Mouse (Mus musculus) adrenal gland, postnatal 4 days (tissue): ENCODE measurements at regions not wholly inside any gene's neighbourhood (a gene's known extent, or its start where the extent isn't known, plus 50 kb on each side); places are given as distances from the start of the nearest gene placed in this dataset.

ENCODE experiments used
- DNase-seq, 2 experiments: peaks; one replicate each; pipeline ENCODE4 v3.0.0; 2021 to 2022; ENCODE audit warnings: low spot score in 2 of 2, mixed read lengths in 2 of 2

- DNase-seq: no peak
These were observed 218.3 kb downstream of the Myo1b start for GRCm38 (mm10) chr1:51697265-51698192.

- no peak for DNase-seq
These were observed 218.2 kb upstream of the Nabp1 start for GRCm38 (mm10) chr1:51696471-51696870.

GRCm38 (mm10) chr1:51690878-51691277 lies 212.7 kb upstream of the Nabp1 start:
- no peak for DNase-seq

- DNase-seq: no peak
These were observed 211.4 kb upstream of the Nabp1 start for GRCm38 (mm10) chr1:51689461-51690223.

GRCm38 (mm10) chr1:51688946-51689345 lies 210.7 kb upstream of the Nabp1 start:
- DNase-seq: no peak

GRCm38 (mm10) chr1:51688224-51688545 lies 210.0 kb upstream of the Nabp1 start:
- DNase-seq: no peak

GRCm38 (mm10) chr1:51687484-51688223 lies 209.4 kb upstream of the Nabp1 start:
- DNase-seq: no peak

- DNase-seq: no peak
These were observed 208.5 kb upstream of the Nabp1 start for GRCm38 (mm10) chr1:51686759-51687158.

- DNase-seq: no peak
These were observed 204.0 kb upstream of the Nabp1 start for GRCm38 (mm10) chr1:51682273-51682672.

- no peak for DNase-seq
These were observed 203.6 kb upstream of the Nabp1 start for GRCm38 (mm10) chr1:51681872-51682271.

GRCm38 (mm10) chr1:51680725-51681124 lies 202.5 kb upstream of the Nabp1 start:
- no peak for DNase-seq

- no peak for DNase-seq
These were observed 200.2 kb upstream of the Nabp1 start for GRCm38 (mm10) chr1:51678290-51678928.

- DNase-seq: no peak
These were observed 199.6 kb upstream of the Nabp1 start for GRCm38 (mm10) chr1:51677802-51678201.

- DNase-seq: no peak
These were observed 193.5 kb upstream of the Nabp1 start for GRCm38 (mm10) chr1:51671691-51672090.

- DNase-seq: no peak
These were observed 193.1 kb upstream of the Nabp1 start for GRCm38 (mm10) chr1:51671287-51671686.

- no peak for DNase-seq
These were observed 191.8 kb upstream of the Nabp1 start for GRCm38 (mm10) chr1:51670009-51670408.

GRCm38 (mm10) chr1:51668881-51669280 lies 190.7 kb upstream of the Nabp1 start:
- no peak for DNase-seq

GRCm38 (mm10) chr1:51660531-51660930 lies 182.3 kb upstream of the Nabp1 start:
- no peak for DNase-seq

GRCm38 (mm10) chr1:51657203-51657602 lies 179.0 kb upstream of the Nabp1 start:
- no peak for DNase-seq

GRCm38 (mm10) chr1:51650653-51650995 lies 172.4 kb upstream of the Nabp1 start:
- no peak for DNase-seq

- DNase-seq: no peak
These were observed 171.9 kb upstream of the Nabp1 start for GRCm38 (mm10) chr1:51649963-51650652.
